Mouse (Mus musculus): Measurements from ENCODE around the gene Abtb2. TPM values are rescaled to one million over a fixed set of nuclear protein-coding genes. Genes with fewer than 3 reads are reported as not detected.

Gene Abtb2
- total and polyA plus RNA-seq, 3 experiments: 0.12 to 0.13 TPM; not detected in 1

DNA sequence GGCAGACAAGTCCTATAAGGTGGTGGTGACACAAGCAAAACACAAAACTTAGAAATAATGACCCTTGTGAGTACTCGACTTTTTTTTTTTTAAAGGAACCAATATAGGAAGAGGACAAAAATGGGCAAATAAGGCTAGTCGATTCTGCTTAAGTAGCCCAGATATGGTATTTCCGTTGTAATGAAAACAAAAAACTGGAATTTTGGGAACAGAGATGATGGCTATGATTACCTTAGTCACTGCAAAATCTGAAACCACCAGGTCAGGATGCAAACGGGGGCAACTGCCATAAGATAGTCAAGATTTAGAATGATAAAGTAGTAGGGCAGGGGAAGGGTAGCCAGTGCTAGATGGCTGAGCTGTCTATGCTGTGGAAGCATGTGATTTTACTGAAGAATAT lies 195.9 kb downstream of the Abtb2 start (continued):
- no peak for TF ChIP-seq USF1 (IDR thresholded peaks at IDR 0.05; ENCODE audit: low read depth, low read length)
- TF ChIP-seq NRF1 (IDR thresholded peaks at IDR 0.05; ENCODE audit: insufficient read depth, low read depth, low read length, poor library complexity, severe bottlenecking): no peak
- TF ChIP-seq ELF1 (IDR thresholded peaks at IDR 0.05; ENCODE audit: low read depth, low read length): no peak
- peak; percentile 57 for TF ChIP-seq ZNF384 (IDR thresholded peaks at IDR 0.05; ENCODE audit: low read depth, low read length)
- TF ChIP-seq POLR2AphosphoS2 (IDR thresholded peaks at IDR 0.05; ENCODE audit: low read length): peak; percentile 17; the same call in 1 of the 2 replicates
- TF ChIP-seq TBP (IDR thresholded peaks at IDR 0.05; ENCODE audit: low read depth, low read length): no peak
- TF ChIP-seq NELFE (IDR thresholded peaks at IDR 0.05; ENCODE audit: low read depth, low read length): no peak; the same call in 1 of the 2 replicates
- TF ChIP-seq MAFK (IDR thresholded peaks at IDR 0.05; ENCODE audit: borderline replicate concordance, low read depth, low read length): no peak
- TF ChIP-seq MAZ (IDR thresholded peaks at IDR 0.05; ENCODE audit: low read depth, low read length): no peak

DNA sequence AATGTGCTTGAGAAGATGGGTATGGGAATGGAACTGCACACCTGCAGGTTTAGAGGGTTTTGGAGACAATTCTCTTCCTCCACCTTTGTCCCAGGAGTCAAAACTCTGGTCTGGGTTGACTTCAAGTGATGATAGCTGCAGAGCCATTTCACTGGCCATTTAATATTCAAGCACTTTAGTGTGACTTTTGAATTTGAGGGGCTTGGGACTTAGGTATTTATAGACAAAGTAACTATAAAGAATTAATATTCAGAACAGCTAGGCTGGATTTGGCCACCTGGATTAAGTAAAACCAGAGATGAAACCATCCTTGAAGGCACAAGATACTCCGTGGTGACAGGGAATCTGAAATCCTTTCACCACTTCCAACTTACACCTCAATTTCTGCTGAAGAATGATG lies 196.4 kb downstream of the Abtb2 start:
- peak overlapping the region; percentile 1; the same call in 1 of the 2 replicates for H3K27ac ChIP-seq (ENCODE audit: control insufficient read depth, low read depth, low read length)
- peak overlapping the region; percentile 63; the same call in 1 of the 2 replicates for H3K9ac ChIP-seq (ENCODE audit: control insufficient read depth, low read depth, low read length, poor library complexity, severe bottlenecking)
- no peak overlapping the region; a peak in 1 of 4 replicates for H3K4me3 ChIP-seq (ENCODE audit: control insufficient read depth in 1 of 2, insufficient read depth in 1 of 2, low read depth in 2 of 2, low read length in 2 of 2)
- H3K4me1 ChIP-seq (ENCODE audit: control insufficient read depth in 1 of 2, insufficient read depth in 2 of 2, low read length in 2 of 2): peaks cover 2 to 9% of the 10 kb centered on the region in 2 experiments; a peak in 1 of 4 replicates
- no peak for TF ChIP-seq NRF1 (IDR thresholded peaks at IDR 0.05; ENCODE audit: insufficient read depth, low read depth, low read length, poor library complexity, severe bottlenecking)
- no peak for TF ChIP-seq CTCF (IDR thresholded peaks at IDR 0.05 in 2 of 3, conservative IDR thresholded peaks at IDR 0.05 in 1 of 3; ENCODE audit: control insufficient read depth in 1 of 3, insufficient read depth in 1 of 3, low read depth in 2 of 3, low read length in 3 of 3, poor library complexity in 1 of 3, severe bottlenecking in 1 of 3)
- TF ChIP-seq RAD21 (IDR thresholded peaks at IDR 0.05; ENCODE audit: low read depth, low read length): no peak
- no peak for TF ChIP-seq TCF12 (IDR thresholded peaks at IDR 0.05; ENCODE audit: low read depth, low read length)
- TF ChIP-seq MEF2A (IDR thresholded peaks at IDR 0.05; ENCODE audit: extremely low read depth, insufficient replicate concordance, low read depth, low read length, poor library complexity, severe bottlenecking): no peak
- TF ChIP-seq EP300 (IDR thresholded peaks at IDR 0.05; ENCODE audit: low read depth in 1 of 2, low read length in 2 of 2): no peak
- TF ChIP-seq MAX (IDR thresholded peaks at IDR 0.05; ENCODE audit: low read length): no peak
- no peak for TF ChIP-seq JUND (IDR thresholded peaks at IDR 0.05; ENCODE audit: low read depth, low read length)
- no peak for TF ChIP-seq MAZ (IDR thresholded peaks at IDR 0.05; ENCODE audit: low read depth, low read length)
- no peak for TF ChIP-seq E2F4 (IDR thresholded peaks at IDR 0.05; ENCODE audit: borderline replicate concordance, low read depth, low read length)
- no peak for TF ChIP-seq MXI1 (IDR thresholded peaks at IDR 0.05; ENCODE audit: low read depth, low read length)
- TF ChIP-seq UBTF (IDR thresholded peaks at IDR 0.05; ENCODE audit: borderline replicate concordance, insufficient read depth, low read depth, low read length): no peak
- H3K27me3 ChIP-seq (ENCODE audit: control insufficient read depth in 1 of 2, insufficient read depth in 2 of 2, low read length in 2 of 2): no peaks in the 10 kb centered on the region
- H3K79me2 ChIP-seq (ENCODE audit: control insufficient read depth, insufficient read depth, low read length, poor library complexity): peaks cover 26% of the 10 kb centered on the region
- DNase-seq (ENCODE audit: low read depth, low spot score): no peak
- peaks cover 18 to 32% of the 10 kb centered on the region in 2 experiments for H3K36me3 ChIP-seq (ENCODE audit: control insufficient read depth in 1 of 2, insufficient read depth in 2 of 2, low read length in 2 of 2)
- no peaks in the 10 kb centered on the region for H3K9me3 ChIP-seq (replicated peaks; ENCODE audit: insufficient read depth, low read length)

Other genes starting within 250 kb of the Abtb2 start
- gene Elf5, start 154.6 kb upstream of the Abtb2 start, total RNA-seq (2012; rRNA removed): not detected in 2 replicates
- gene Elf5, start 154.6 kb upstream of the Abtb2 start, polyA plus RNA-seq (2012; ENCODE audit: insufficient read depth in 1 of 2, insufficient read length in 2 of 2, low read depth in 1 of 2, low replicate concordance in 2 of 2, missing spikeins in 1 of 2): under 1 TPM in 1 of 2 experiments, not detected in 1; 0.07 TPM
- gene Cat, start 81.2 kb upstream of the Abtb2 start, total RNA-seq (2012; rRNA removed): 36.4 and 48.3 TPM in 2 replicates
- 10 to 100 TPM; 74.3 to 82.0 TPM for gene Cat, start 81.2 kb upstream of the Abtb2 start, polyA plus RNA-seq (2012; ENCODE audit: insufficient read depth in 1 of 2, insufficient read length in 2 of 2, low read depth in 1 of 2, low replicate concordance in 2 of 2, missing spikeins in 1 of 2)
- gene Nat10, start 195.0 kb downstream of the Abtb2 start, total RNA-seq (2012; rRNA removed): 53.9 and 74.7 TPM in 2 replicates
- gene Nat10, start 195.0 kb downstream of the Abtb2 start, polyA plus RNA-seq (2012; ENCODE audit: insufficient read depth in 1 of 2, insufficient read length in 2 of 2, low read depth in 1 of 2, low replicate concordance in 2 of 2, missing spikeins in 1 of 2): 100 to 1,000 TPM in 1 of 2 experiments, not detected in 1; 107 TPM
- 209 and 234 TPM in 2 replicates for gene Caprin1, start 231.3 kb downstream of the Abtb2 start, total RNA-seq (2012; rRNA removed)
- gene Caprin1, start 231.3 kb downstream of the Abtb2 start, polyA plus RNA-seq (2012; ENCODE audit: insufficient read depth in 1 of 2, insufficient read length in 2 of 2, low read depth in 1 of 2, low replicate concordance in 2 of 2, missing spikeins in 1 of 2): 100 to 1,000 TPM; 239 to 426 TPM

Data from MEL (cell line).